Mouse (Mus musculus): ENCODE measurements at regions not wholly inside any gene's neighbourhood (a gene's known extent, or its start where the extent isn't known, plus 50 kb on each side); places are given as distances from the start of the nearest gene placed in this dataset.
A peak's percentile ranks its signal among the peaks of the same experiment; 100 is the strongest.

- no peak overlapping the region for H3K4me3 ChIP-seq (ENCODE audit: low read depth, low read length)
- ATAC-seq (ENCODE audit: insufficient number of reproducible peaks, low FRiP score, low TSS enrichment, low read depth), result no peak
- no peaks in the 10 kb centered on the region for H3K9me3 ChIP-seq (ENCODE audit: control insufficient read depth, low read length)
- H3K4me1 ChIP-seq (ENCODE audit: control insufficient read depth, insufficient read depth, low read length), result no peaks in the 10 kb centered on the region
- no peaks in the 10 kb centered on the region for H3K27me3 ChIP-seq (ENCODE audit: control insufficient read depth, insufficient read depth, low read length)
- H3K9ac ChIP-seq (ENCODE audit: low read length), result no peak overlapping the region
- 78% methylated on average over 7 of the region's 7 CpGs for WGBS
- H3K4me2 ChIP-seq (ENCODE audit: low read depth, severe bottlenecking), result no peak overlapping the region
- no peaks in the 10 kb centered on the region for H3K36me3 ChIP-seq (ENCODE audit: control insufficient read depth, insufficient read depth, low read length)
- DNase-seq (ENCODE audit: low spot score), result no peak
- H3K27ac ChIP-seq (replicated peaks; ENCODE audit: low read depth, low read length), result no peak overlapping the region
Measured at GRCm38 (mm10) chr6:141054026-141054425, 195.0 kb upstream of the Pde3a start.

- H3K36me3 ChIP-seq (ENCODE audit: control insufficient read depth, insufficient read depth, low read length), result no peaks in the 10 kb centered on the region
- DNase-seq (ENCODE audit: low spot score), result no peak
- no peak overlapping the region for H3K4me3 ChIP-seq (ENCODE audit: low read depth, low read length)
- no peaks in the 10 kb centered on the region for H3K27me3 ChIP-seq (ENCODE audit: control insufficient read depth, insufficient read depth, low read length)
- H3K9me3 ChIP-seq (ENCODE audit: control insufficient read depth, low read length), result no peaks in the 10 kb centered on the region
- no peak overlapping the region for H3K27ac ChIP-seq (replicated peaks; ENCODE audit: low read depth, low read length)
- H3K4me1 ChIP-seq (ENCODE audit: control insufficient read depth, insufficient read depth, low read length), result no peaks in the 10 kb centered on the region
- H3K9ac ChIP-seq (ENCODE audit: low read length), result no peak overlapping the region
- no peak for ATAC-seq (ENCODE audit: insufficient number of reproducible peaks, low FRiP score, low TSS enrichment, low read depth)
- no peak overlapping the region for H3K4me2 ChIP-seq (ENCODE audit: low read depth, severe bottlenecking)
- 93% methylated on average over 11 of the region's 11 CpGs for WGBS
Measured at GRCm38 (mm10) chr6:141059250-141059916, 189.7 kb upstream of the Pde3a start.

- Histone ChIP-seq H3K27ac (replicated peaks; ENCODE audit: low read depth, low read length) (no peak overlapping the region), H3K27me3 (ENCODE audit: control insufficient read depth, insufficient read depth, low read length) (no peaks in the 10 kb centered on the region), H3K36me3 (ENCODE audit: control insufficient read depth, insufficient read depth, low read length) (no peaks in the 10 kb centered on the region), H3K4me3 (ENCODE audit: low read depth, low read length) (no peak overlapping the region), H3K4me2 (ENCODE audit: low read depth, severe bottlenecking) (no peak overlapping the region), H3K4me1 (ENCODE audit: control insufficient read depth, insufficient read depth, low read length) (no peaks in the 10 kb centered on the region), H3K9me3 (ENCODE audit: control insufficient read depth, low read length) (no peaks in the 10 kb centered on the region), H3K9ac (ENCODE audit: low read length) (no peak overlapping the region)
- 72% methylated on average over 4 of the region's 4 CpGs for whole genome bisulfite sequencing
- no peak for DNase-seq (ENCODE audit: low spot score)
- no peak for ATAC-seq (ENCODE audit: insufficient number of reproducible peaks, low FRiP score, low TSS enrichment, low read depth)
Measured at GRCm38 (mm10) chr6:141065724-141066123, 183.3 kb upstream of the Pde3a start.

- H3K36me3 ChIP-seq (ENCODE audit: control insufficient read depth, insufficient read depth, low read length), result no peaks in the 10 kb centered on the region
- no peak for ATAC-seq (ENCODE audit: insufficient number of reproducible peaks, low FRiP score, low TSS enrichment, low read depth)
- no peaks in the 10 kb centered on the region for H3K9me3 ChIP-seq (ENCODE audit: control insufficient read depth, low read length)
- H3K4me1 ChIP-seq (ENCODE audit: control insufficient read depth, insufficient read depth, low read length), result no peaks in the 10 kb centered on the region
- H3K4me2 ChIP-seq (ENCODE audit: low read depth, severe bottlenecking), result no peak overlapping the region
- no peak overlapping the region for H3K27ac ChIP-seq (replicated peaks; ENCODE audit: low read depth, low read length)
- H3K27me3 ChIP-seq (ENCODE audit: control insufficient read depth, insufficient read depth, low read length), result no peaks in the 10 kb centered on the region
- no peak overlapping the region for H3K4me3 ChIP-seq (ENCODE audit: low read depth, low read length)
- DNase-seq (ENCODE audit: low spot score), result no peak
- H3K9ac ChIP-seq (ENCODE audit: low read length), result no peak overlapping the region
- 78% methylated on average over 6 of the region's 6 CpGs for WGBS
Measured at GRCm38 (mm10) chr6:141068861-141069467, 180.1 kb upstream of the Pde3a start.

- Histone ChIP-seq H3K4me3 (ENCODE audit: low read depth, low read length) (no peak overlapping the region), H3K4me1 (ENCODE audit: control insufficient read depth, insufficient read depth, low read length) (no peaks in the 10 kb centered on the region), H3K27ac (replicated peaks; ENCODE audit: low read depth, low read length) (no peak overlapping the region), H3K27me3 (ENCODE audit: control insufficient read depth, insufficient read depth, low read length) (no peaks in the 10 kb centered on the region), H3K36me3 (ENCODE audit: control insufficient read depth, insufficient read depth, low read length) (no peaks in the 10 kb centered on the region), H3K9me3 (ENCODE audit: control insufficient read depth, low read length) (no peaks in the 10 kb centered on the region), H3K4me2 (ENCODE audit: low read depth, severe bottlenecking) (no peak overlapping the region), H3K9ac (ENCODE audit: low read length) (no peak overlapping the region)
- 0 out of 2 replicates have a peak, but pooled peaks have one; percentile 15 for ATAC-seq (ENCODE audit: insufficient number of reproducible peaks, low FRiP score, low TSS enrichment, low read depth)
- WGBS, result 88% methylated on average over 6 of the region's 6 CpGs
- DNase-seq (ENCODE audit: low spot score), result no peak
Measured at GRCm38 (mm10) chr6:141069896-141070295, 179.2 kb upstream of the Pde3a start.

GRCm38 (mm10) chr6:141071507-141071906, 177.6 kb upstream of the Pde3a start:
- Histone ChIP-seq H3K9me3 (ENCODE audit: control insufficient read depth, low read length) (no peaks in the 10 kb centered on the region), H3K4me1 (ENCODE audit: control insufficient read depth, insufficient read depth, low read length) (no peaks in the 10 kb centered on the region), H3K27me3 (ENCODE audit: control insufficient read depth, insufficient read depth, low read length) (no peaks in the 10 kb centered on the region), H3K9ac (ENCODE audit: low read length) (no peak overlapping the region), H3K4me3 (ENCODE audit: low read depth, low read length) (no peak overlapping the region), H3K4me2 (ENCODE audit: low read depth, severe bottlenecking) (no peak overlapping the region), H3K27ac (replicated peaks; ENCODE audit: low read depth, low read length) (no peak overlapping the region), H3K36me3 (ENCODE audit: control insufficient read depth, insufficient read depth, low read length) (no peaks in the 10 kb centered on the region)
- ATAC-seq (ENCODE audit: insufficient number of reproducible peaks, low FRiP score, low TSS enrichment, low read depth), result no peak
- DNase-seq (ENCODE audit: low spot score), result no peak
- WGBS, result 90% methylated on average over 2 of the region's 2 CpGs

GRCm38 (mm10) chr6:141091076-141091780, 157.8 kb upstream of the Pde3a start:
- WGBS, result 63% methylated on average over 9 of the region's 9 CpGs
- H3K9ac ChIP-seq (ENCODE audit: low read length), result no peak overlapping the region
- H3K4me1 ChIP-seq (ENCODE audit: control insufficient read depth, insufficient read depth, low read length), result no peaks in the 10 kb centered on the region
- H3K4me3 ChIP-seq (ENCODE audit: low read depth, low read length), result no peak overlapping the region
- ATAC-seq (ENCODE audit: insufficient number of reproducible peaks, low FRiP score, low TSS enrichment, low read depth) (no peak), DNase-seq (ENCODE audit: low spot score) (no peak)
- no peak overlapping the region for H3K27ac ChIP-seq (replicated peaks; ENCODE audit: low read depth, low read length)
- H3K9me3 ChIP-seq (ENCODE audit: control insufficient read depth, low read length), result no peaks in the 10 kb centered on the region
- H3K4me2 ChIP-seq (ENCODE audit: low read depth, severe bottlenecking), result no peak overlapping the region
- H3K36me3 ChIP-seq (ENCODE audit: control insufficient read depth, insufficient read depth, low read length), result no peaks in the 10 kb centered on the region
- H3K27me3 ChIP-seq (ENCODE audit: control insufficient read depth, insufficient read depth, low read length), result no peaks in the 10 kb centered on the region

- ATAC-seq (ENCODE audit: insufficient number of reproducible peaks, low FRiP score, low TSS enrichment, low read depth) (no peak), DNase-seq (ENCODE audit: low spot score) (no peak)
- no peaks in the 10 kb centered on the region for H3K36me3 ChIP-seq (ENCODE audit: control insufficient read depth, insufficient read depth, low read length)
- H3K9me3 ChIP-seq (ENCODE audit: control insufficient read depth, low read length), result no peaks in the 10 kb centered on the region
- H3K27ac ChIP-seq (replicated peaks; ENCODE audit: low read depth, low read length), result no peak overlapping the region
- 78% methylated on average over 6 of the region's 6 CpGs for WGBS
- H3K4me1 ChIP-seq (ENCODE audit: control insufficient read depth, insufficient read depth, low read length), result no peaks in the 10 kb centered on the region
- no peak overlapping the region for H3K4me2 ChIP-seq (ENCODE audit: low read depth, severe bottlenecking)
- H3K4me3 ChIP-seq (ENCODE audit: low read depth, low read length), result no peak overlapping the region
- no peak overlapping the region for H3K9ac ChIP-seq (ENCODE audit: low read length)
- H3K27me3 ChIP-seq (ENCODE audit: control insufficient read depth, insufficient read depth, low read length), result no peaks in the 10 kb centered on the region
Measured at GRCm38 (mm10) chr6:141091781-141092140, 157.3 kb upstream of the Pde3a start.

Data from limb, embryonic 11.5 days (tissue).